Mouse (Mus musculus): ENCODE measurements around the gene Wdr11. TPM values are rescaled to one million over a fixed set of nuclear protein-coding genes. Genes with fewer than 3 reads are reported as not detected.

The Wdr11 gene
- total and polyA plus RNA-seq, 3 experiments, result 24.8 to 37.6 (median 26.1) TPM

DNA sequence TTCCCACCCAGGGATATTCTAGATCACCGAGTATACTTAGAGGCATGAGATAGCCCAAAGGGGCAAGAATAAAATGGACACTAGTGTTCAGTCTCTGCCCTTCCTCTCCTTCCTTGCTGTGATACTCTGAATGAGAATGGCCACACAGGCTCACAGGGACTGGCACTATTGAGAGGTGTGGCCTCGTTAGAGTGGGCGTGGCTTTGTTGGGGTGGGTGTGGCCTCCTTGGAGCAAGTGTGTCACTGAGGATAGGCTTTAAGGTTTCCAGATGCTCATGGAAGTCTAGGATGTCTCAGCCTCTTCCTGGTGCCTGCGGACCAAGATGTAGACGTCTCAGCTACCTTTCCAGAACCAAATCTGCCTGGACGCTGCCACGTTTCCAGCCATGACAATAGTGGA, 56.1 kb downstream of the Wdr11 start:
- Histone ChIP-seq H3K79me2 (replicated peaks; ENCODE audit: control insufficient read depth, extremely low read depth, insufficient read depth, poor library complexity, severe bottlenecking) (no peaks in the 10 kb centered on the region), H3K27ac (ENCODE audit: insufficient read depth, low read depth) (no peak overlapping the region), H3K4me1 (ENCODE audit: control insufficient read depth in 1 of 2, insufficient read depth in 2 of 2) (no peaks in the 10 kb centered on the region; a peak in 1 of 4 replicates), H3K27me3 (replicated peaks) (peaks cover 70% of the 10 kb centered on the region), H3K4me3 (replicated peaks in 1 of 3; ENCODE audit: low read depth in 2 of 3, low read length in 2 of 3, poor library complexity in 1 of 3) (no peak overlapping the region), H3K9ac (ENCODE audit: insufficient read depth, low read depth) (no peak overlapping the region), H3K36me3 (replicated peaks in 1 of 2; ENCODE audit: control insufficient read depth in 1 of 2, insufficient read depth in 1 of 2, low read length in 1 of 2) (no peaks in the 10 kb centered on the region), H3K4me2 (ENCODE audit: insufficient read depth, low read depth, poor library complexity, severe bottlenecking) (no peak overlapping the region), H3K9me3 (replicated peaks; ENCODE audit: low read length) (peaks cover 2% of the 10 kb centered on the region)
- in situ Hi-C loops (cut with MboI; ENCODE audit: low pct_ligation_motif_present, low pct_unique_long_range_greater_than_20kb, low sequenced_read_pairs) (loop anchor here (25.0 kb wide), 1 partner anchor 840 kb away; no protein-coding TSS in a partner anchor), dilution Hi-C loops (cut with MboI; ENCODE audit: extremely low pct_ligation_motif_present, extremely low pct_unique_long_range_greater_than_20kb, low sequenced_read_pairs) (no loop called here)
- peak; percentile 24 for DNase-seq (ENCODE audit: extremely low read depth)
- TF ChIP-seq POLR2A (IDR thresholded peaks at IDR 0.05; ENCODE audit: low read depth, low read length), result no peak
- TF ChIP-seq MAX (IDR thresholded peaks at IDR 0.05; ENCODE audit: low read length), result no peak
- TF ChIP-seq BHLHE40 (IDR thresholded peaks at IDR 0.05; ENCODE audit: low read depth, low read length), result no peak
- TF ChIP-seq KAT2A (IDR thresholded peaks at IDR 0.05; ENCODE audit: insufficient replicate concordance, low read length), result no peak
- no peak for TF ChIP-seq RAD21 (IDR thresholded peaks at IDR 0.05; ENCODE audit: low read depth, low read length)
- no peak for TF ChIP-seq EP300 (IDR thresholded peaks at IDR 0.05; ENCODE audit: low read length)
- TF ChIP-seq E2F4 (IDR thresholded peaks at IDR 0.05; ENCODE audit: insufficient replicate concordance, low read depth, low read length), result no peak
- no peak for TF ChIP-seq USF1 (IDR thresholded peaks at IDR 0.05; ENCODE audit: low read depth, low read length)
- TF ChIP-seq MEF2A (IDR thresholded peaks at IDR 0.05; ENCODE audit: borderline replicate concordance, low read depth, low read length), result no peak
- no peak for TF ChIP-seq MXI1 (IDR thresholded peaks at IDR 0.05; ENCODE audit: low read depth, low read length)
- no peak for TF ChIP-seq RCOR1 (conservative IDR thresholded peaks at IDR 0.05; ENCODE audit: low read depth, low read length)

DNA sequence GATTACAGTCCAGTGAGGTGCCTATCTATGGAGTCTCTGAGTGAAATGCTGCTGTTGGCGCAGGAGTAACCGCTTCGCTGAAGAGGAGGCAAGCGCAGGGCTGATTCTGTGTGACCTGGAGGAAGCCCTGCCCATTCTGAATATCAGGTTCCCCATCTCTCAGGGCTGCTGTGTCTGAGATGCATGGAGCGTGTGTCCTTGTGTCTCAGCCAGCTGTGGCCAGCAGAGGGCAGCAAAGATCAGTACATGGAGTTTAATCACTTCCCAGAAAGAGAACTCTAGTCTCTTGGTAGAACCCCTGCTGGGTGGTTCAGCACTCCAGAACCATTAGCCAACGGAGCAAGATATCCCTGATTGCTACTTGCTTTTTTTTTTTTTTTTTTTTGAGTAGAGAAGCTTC, 57.3 kb downstream of the Wdr11 start:
- TF ChIP-seq CTCF (conservative IDR thresholded peaks at IDR 0.05 in 1 of 2, IDR thresholded peaks at IDR 0.05 in 1 of 2; ENCODE audit: low read depth in 2 of 2, low read length in 2 of 2) (peak; percentile 76 to 84), JUND (conservative IDR thresholded peaks at IDR 0.05; ENCODE audit: low read depth, low read length) (no peak), SMC3 (IDR thresholded peaks at IDR 0.05; ENCODE audit: low read depth, low read length) (peak; percentile 60), ETS1 (conservative IDR thresholded peaks at IDR 0.05; ENCODE audit: low read depth, low read length) (no peak), RAD21 (IDR thresholded peaks at IDR 0.05; ENCODE audit: low read depth, low read length) (peak; percentile 83)
- Histone ChIP-seq H3K4me3 (replicated peaks in 1 of 3; ENCODE audit: low read depth in 2 of 3, low read length in 2 of 3, poor library complexity in 1 of 3) (no peak overlapping the region), H3K79me2 (replicated peaks; ENCODE audit: control insufficient read depth, extremely low read depth, insufficient read depth, poor library complexity, severe bottlenecking) (no peaks in the 10 kb centered on the region), H3K9me3 (replicated peaks; ENCODE audit: low read length) (peaks cover 2% of the 10 kb centered on the region), H3K36me3 (replicated peaks in 1 of 2; ENCODE audit: control insufficient read depth in 1 of 2, insufficient read depth in 1 of 2, low read length in 1 of 2) (no peaks in the 10 kb centered on the region), H3K4me2 (ENCODE audit: insufficient read depth, low read depth, poor library complexity, severe bottlenecking) (no peak overlapping the region), H3K27me3 (replicated peaks) (peaks cover 64% of the 10 kb centered on the region), H3K4me1 (ENCODE audit: control insufficient read depth in 1 of 2, insufficient read depth in 2 of 2) (no peaks in the 10 kb centered on the region; a peak in 1 of 4 replicates), H3K27ac (ENCODE audit: insufficient read depth, low read depth) (no peak overlapping the region), H3K9ac (ENCODE audit: insufficient read depth, low read depth) (no peak overlapping the region)
- peak; percentile 76 for DNase-seq (ENCODE audit: extremely low read depth)
- dilution Hi-C loops (cut with MboI; ENCODE audit: extremely low pct_ligation_motif_present, extremely low pct_unique_long_range_greater_than_20kb, low sequenced_read_pairs) (no loop called here), in situ Hi-C loops (cut with MboI; ENCODE audit: low pct_ligation_motif_present, low pct_unique_long_range_greater_than_20kb, low sequenced_read_pairs) (loop anchor here (25.0 kb wide), 1 partner anchor 838 kb away; no protein-coding TSS in a partner anchor)
